Mouse (Mus musculus) bone marrow macrophage, adult 2 months (primary cell): ENCODE results near the gene Vipas39.

ENCODE experiments used
- CTCF ChIP-seq: IDR thresholded peaks from 2 replicates; pipeline ENCODE4 v1.5.1; 2012; ENCODE audit warnings: low read depth, mild to moderate bottlenecking, low read length, moderate library complexity
- POLR2A ChIP-seq: IDR thresholded peaks from 2 replicates; pipeline ENCODE4 v1.6.1; 2012; ENCODE audit warnings: mild to moderate bottlenecking, low read depth, low read length, borderline replicate concordance

- no peak for TF ChIP-seq POLR2A
- no peak for TF ChIP-seq CTCF
Observed at GRCm38 (mm10) chr12:87282743-87283142, 16.7 kb upstream of the Vipas39 start.
